Mouse (Mus musculus) naive thymus-derived CD4-positive, alpha-beta T cell, adult 2 months (primary cell): ENCODE data around the gene Uba3.
A peak's percentile ranks its signal among the peaks of the same experiment; 100 is the strongest.

ENCODE experiments used
- DNase-seq: peaks from one replicate; pipeline ENCODE4 v3.0.0-alpha.2; 2011; ENCODE audit warnings: low read depth

Gene Uba3

GRCm38 (mm10) chr6:97210191-97210961 lies 4.9 kb upstream of the Uba3 start, which contains the start of gene Arl6ip5:
Arl6ip5 (plus strand) TSS chr6:97210689.
- peak; percentile 94 for DNase-seq

- no peak for DNase-seq
Observed at GRCm38 (mm10) chr6:97209751-97210150, 4.3 kb upstream of the Uba3 start.

GRCm38 (mm10) chr6:97209201-97209600 lies 3.8 kb upstream of the Uba3 start:
- no peak for DNase-seq

- DNase-seq: peak; percentile 59
Observed at GRCm38 (mm10) chr6:97208406-97208805, 3.0 kb upstream of the Uba3 start.

DNA sequence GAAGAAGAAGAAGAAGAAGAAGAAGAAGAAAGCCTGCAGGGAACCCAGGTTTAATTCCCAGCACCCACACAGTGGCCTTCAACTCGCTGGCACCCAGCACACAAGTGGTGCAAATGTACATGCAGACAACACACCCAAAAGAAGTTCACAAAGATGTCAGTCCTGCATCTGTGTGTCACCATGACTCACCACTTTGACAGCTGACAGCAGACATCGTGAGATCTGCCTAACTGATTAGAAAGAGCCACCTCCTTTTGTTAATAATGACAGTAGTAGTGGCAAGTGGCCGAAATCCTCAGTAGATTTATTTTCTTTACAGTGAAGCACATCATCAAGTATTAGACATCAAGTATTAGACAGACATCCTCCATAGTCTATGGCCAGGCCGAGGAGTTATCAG lies 1.6 kb upstream of the Uba3 start:
- no peak for DNase-seq

DNA sequence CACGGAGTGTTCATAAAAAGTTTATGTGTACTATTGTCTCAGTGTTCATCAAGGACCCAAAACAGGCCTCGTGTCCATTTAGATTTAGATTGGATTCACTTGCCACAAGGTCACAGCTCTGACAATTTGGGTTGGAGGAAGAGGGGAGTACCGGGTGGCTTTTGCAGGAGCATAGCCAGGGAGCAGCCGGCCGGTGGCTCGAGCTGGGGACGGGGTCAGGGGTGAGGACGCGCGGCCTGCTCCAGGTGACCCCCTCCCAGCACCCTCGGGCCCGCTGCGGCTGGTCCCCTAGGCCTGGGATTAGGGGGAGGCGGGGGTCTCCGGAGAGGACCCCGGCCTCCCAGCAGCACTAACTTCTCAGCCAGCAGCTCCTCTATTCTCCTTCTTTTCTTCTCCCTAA lies 495 bp downstream of the Uba3 start:
- peak; percentile 32 for DNase-seq

- DNase-seq: no peak
Observed at GRCm38 (mm10) chr6:97204252-97204869, 1.1 kb downstream of the Uba3 start.

DNA sequence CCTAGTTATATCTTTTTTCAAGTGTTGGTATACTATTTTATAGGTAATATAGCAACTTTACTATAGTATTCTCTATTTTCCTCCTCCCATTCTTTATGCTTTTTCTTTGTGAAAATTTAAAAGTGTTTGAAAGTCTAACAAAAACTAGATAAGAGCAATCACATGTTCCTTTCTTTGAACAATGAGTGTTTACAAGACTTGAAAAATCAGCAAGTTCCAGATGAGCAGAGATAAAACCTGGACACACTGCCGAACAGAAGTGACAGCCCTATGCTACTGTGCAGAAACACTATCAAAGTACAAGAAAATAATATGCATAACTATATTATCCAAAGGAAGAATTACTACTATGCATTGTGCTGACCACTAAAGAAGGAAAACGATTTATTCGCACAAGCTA lies 3.0 kb downstream of the Uba3 start:
- DNase-seq: no peak

DNA sequence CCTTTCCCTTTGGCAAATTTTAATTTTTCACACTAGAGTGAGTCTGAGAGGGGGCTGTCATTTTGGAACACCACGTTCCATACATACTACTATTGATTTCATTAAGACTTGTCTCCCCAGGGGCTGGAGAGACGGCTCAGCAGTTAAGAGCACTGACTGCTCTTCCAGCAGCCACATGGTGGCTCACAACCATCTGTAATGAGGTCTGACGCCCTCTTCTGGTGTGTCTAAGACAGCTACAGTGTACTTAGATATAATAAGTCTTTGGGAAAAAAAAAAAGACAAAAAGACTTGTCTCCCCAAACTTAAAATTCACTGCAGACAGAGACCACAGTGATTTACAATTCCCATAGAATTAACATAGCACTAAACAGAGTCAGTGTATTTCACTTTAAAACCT lies 5.0 kb downstream of the Uba3 start:
- no peak for DNase-seq

GRCm38 (mm10) chr6:97179367-97179828 lies 26.0 kb downstream of the Uba3 start:
- no peak for DNase-seq

GRCm38 (mm10) chr6:97178491-97179366 lies 26.7 kb downstream of the Uba3 start, which contains the start of gene Tmf1:
Tmf1 (minus strand) TSS chr6:97179122.
- DNase-seq: peak; percentile 96

DNA sequence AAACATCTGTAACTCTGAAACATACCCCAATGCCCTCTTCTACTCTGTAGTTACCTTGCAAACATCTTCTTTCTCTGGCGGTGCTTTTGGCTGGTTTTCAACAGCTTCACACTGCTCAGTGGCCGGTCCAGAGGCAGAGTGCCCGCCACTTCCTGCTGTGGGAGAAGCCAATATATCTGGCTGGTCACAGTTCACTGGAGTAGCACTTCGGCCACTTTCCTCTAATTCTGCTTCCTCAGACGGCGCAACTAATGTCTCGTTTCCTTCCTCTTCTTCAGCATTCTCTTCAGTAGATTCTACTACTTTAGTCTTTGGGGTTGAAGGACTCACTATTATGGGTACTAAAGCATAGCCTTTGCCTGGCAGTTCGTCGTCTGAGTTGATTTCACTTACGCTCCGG lies 29.7 kb downstream of the Uba3 start:
- DNase-seq: no peak

DNA sequence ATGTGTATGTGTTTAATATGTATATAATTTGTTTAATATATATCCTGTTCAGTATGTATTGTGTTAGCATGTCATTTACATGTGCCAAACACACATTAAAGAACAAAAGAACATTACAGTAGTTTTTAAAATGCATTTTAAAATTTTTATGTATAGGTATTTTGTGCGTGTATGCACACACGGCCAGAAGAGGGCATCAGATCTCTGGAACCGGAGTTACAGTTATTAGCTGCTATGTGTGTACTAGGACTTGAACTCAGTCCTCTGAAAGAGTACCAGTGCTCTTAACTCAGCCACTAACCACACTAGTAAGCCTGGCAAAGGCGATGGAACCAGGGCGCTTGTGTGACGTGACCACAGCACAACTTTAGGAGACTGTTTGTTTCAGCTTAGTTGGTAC lies 55.3 kb downstream of the Uba3 start:
- DNase-seq: peak; percentile 47

DNA sequence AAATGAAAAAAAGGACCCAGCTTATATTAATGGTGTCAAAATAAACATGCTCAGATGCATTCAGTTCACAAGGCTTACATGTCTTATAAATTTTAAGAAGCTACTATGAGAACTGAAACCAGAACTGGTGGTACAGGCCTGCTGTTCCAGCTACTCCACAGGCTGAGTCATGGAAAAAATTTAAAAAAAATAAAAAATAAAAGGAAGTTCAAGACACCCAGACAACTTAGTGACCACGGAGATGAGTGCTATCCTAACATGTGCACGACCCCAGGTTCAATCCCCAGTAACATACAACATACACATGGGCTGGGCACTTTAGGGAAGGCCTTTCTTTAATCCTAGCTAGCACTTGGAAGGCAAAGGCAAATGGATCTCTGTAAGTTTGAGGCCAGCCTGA lies 55.7 kb downstream of the Uba3 start:
- DNase-seq: no peak

GRCm38 (mm10) chr6:97148383-97149251 lies 56.8 kb downstream of the Uba3 start, which contains the start of gene Eogt:
Eogt (minus strand) TSS chr6:97149182.
- DNase-seq: peak; percentile 84

DNA sequence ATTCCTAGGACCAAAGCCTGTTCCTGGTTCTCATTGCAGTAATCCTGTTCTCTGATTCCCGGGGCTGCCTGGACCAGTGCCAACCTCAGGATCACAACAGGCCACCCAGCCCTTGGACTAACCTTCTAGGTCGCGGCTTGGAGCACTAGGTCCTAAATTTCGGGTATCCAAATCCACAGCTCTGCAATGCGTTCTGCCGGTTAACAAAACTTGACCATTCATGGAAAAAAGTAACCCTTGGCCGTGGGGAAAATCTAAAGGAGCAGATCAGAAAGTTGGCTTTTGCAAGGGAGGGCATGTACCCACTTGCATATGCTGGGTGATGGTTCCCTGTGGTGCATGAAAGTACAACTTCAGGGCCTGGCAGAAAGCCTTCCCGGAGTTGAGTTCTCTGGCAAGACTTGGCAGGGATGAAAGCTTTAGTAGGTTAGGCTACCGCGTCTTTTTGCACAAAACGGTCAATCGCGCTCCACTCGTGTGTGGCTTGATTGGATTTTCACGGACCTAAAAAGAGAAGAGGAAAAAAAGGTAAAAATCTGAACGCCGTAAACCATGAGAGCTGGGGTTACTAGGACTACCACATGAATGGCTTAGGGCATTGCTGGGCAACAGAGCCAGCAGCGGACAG lies 57.6 kb downstream of the Uba3 start:
- no peak for DNase-seq

DNA sequence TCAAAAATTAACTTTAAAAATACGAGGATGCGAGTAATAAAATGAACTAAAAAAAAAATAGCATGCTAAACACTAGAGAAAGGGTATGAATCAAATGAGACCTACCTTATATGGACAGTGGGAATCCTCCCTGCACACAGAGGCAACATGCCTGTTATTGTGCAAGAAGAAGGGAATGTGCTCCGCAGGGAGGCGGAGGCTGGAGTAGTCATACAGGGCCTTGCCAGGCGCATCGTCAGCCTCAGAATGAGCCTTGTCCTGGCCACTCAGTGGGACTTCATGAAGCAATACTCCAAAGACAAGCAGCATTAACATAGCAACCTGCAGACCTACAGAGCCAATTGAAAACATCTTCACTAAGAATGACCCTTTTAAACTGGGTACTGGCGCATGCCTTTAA lies 60.3 kb downstream of the Uba3 start:
- DNase-seq: no peak

DNA sequence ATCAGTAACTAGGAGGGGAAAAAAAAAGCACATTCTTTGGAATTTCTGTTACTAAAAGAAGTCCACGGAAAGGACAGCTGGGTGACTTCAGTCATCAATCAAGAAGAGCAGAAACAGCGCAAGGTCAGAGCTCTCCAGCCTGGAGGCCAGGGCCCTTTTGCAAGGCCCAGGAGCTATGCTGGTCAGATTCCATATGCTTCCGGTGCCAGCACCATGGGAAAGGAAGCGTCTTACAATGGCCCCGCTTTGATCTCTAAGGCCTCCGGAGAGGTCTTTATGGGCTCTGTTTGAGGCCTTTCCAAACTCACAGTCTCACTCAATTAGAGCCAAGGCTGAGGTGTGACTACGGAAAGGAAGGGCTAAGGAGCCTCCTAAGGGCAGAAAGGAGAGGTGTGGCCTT lies 61.1 kb downstream of the Uba3 start:
- DNase-seq: no peak

DNA sequence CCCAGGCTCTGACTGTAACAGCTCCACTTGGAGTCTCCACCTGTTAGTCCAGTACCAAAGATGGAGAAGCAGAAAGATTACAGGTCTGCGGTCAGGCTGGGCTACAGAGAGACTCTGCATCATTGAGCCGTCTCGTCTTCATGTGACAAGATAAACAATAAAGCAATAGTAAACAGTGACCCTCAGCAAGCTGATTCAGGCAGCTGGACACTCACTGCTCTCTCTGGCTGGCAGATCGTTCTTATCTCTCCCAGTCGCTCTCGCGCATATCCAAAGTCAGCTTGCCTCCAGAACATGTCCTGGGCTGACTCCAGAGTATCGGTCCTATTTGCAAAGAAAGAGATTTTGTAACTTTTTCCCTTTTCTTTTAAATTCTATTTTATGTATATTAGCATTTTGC lies 62.8 kb downstream of the Uba3 start:
- DNase-seq: no peak

DNA sequence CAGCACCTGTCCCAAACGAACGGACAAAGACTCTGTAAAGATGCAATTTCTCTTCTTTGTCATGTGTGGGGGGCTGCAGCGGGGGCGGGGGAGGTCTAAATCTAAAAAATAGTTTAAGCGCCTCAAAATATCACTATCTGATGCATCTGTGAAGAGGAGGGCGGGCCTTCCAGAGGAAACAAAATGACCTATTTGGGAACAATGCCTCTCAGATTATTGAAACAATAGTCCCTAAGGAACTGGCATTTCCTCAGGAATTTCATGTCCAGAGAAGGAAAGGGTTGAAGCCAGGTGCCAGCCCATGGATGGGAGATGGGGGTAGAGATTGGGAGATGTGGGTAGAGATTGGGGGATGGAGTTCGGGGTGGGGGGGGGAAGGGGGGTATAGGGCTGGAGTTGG lies 63.6 kb downstream of the Uba3 start:
- DNase-seq: no peak
